Mouse (Mus musculus) hindbrain, embryonic 10.5 days (tissue): ENCODE data around the gene Slc44a4. TPM values are rescaled to one million over a fixed set of nuclear protein-coding genes. Genes with fewer than 3 reads are reported as not detected.
"Not testable (repeated sequence)": the region's sequence is repeated elsewhere in the genome, so short reads cannot be mapped to it uniquely, and the experiment has no call there.

Source experiments
- DNase-seq: peaks from one replicate; pipeline ENCODE4 v3.0.0-alpha.2; 2017; ENCODE audit warnings: low spot score
- H3K27ac ChIP-seq: fragments of 300-500 bp; sonication (generic); 2 replicates; pipeline ENCODE4 v1.5.1; 2016; ENCODE audit warnings: mild to moderate bottlenecking, moderate library complexity
- H3K27me3 ChIP-seq: fragments of 300-500 bp; sonication (generic); 2 replicates; pipeline ENCODE4 v1.6.1; 2016; ENCODE audit warnings: mild to moderate bottlenecking; ENCODE audit not compliant: poor library complexity, insufficient read depth, severe bottlenecking
- H3K36me3 ChIP-seq: fragments of 300-500 bp; sonication (generic); 2 replicates; pipeline ENCODE4 v1.6.1; 2016; ENCODE audit warnings: mild to moderate bottlenecking, moderate library complexity
- H3K4me1 ChIP-seq: fragments of 300-500 bp; sonication (generic); replicated peaks from 2 replicates; pipeline ENCODE4 v1.6.1; 2016; ENCODE audit warnings: mild to moderate bottlenecking
- H3K4me3 ChIP-seq: fragments of 300-500 bp; sonication (generic); 2 replicates; pipeline ENCODE4 v1.5.1; 2016; ENCODE audit warnings: mild to moderate bottlenecking, moderate library complexity
- H3K9me3 ChIP-seq: fragments of 300-500 bp; sonication (generic); 2 replicates; pipeline ENCODE4 v1.6.1; 2016; ENCODE audit warnings: mild to moderate bottlenecking, moderate library complexity
- WGBS: fragments of 180-500 bp; shearing (Covaris S2); methylation state at CpG from one replicate; pipeline ENCODE4 v1.1.7; 2016; 5-methylcytosine and 5-hydroxymethylcytosine counted together
- polyA plus RNA-seq: library from polyadenylated mRNA; unstranded; fragments of >200 nt; fragmentation: Nextera tagmentation; extraction: Ambion mirVana; gene quantifications from 2 replicates; pipeline ENCODE4 v1.2.1, GENCODE M21; 2016

The Slc44a4 gene
- polyA plus RNA-seq, 1 experiment from 2014 or later = not detected

- Histone ChIP-seq H3K4me3 (peak overlapping the region; percentile 99), H3K27me3 (no peaks in the 10 kb centered on the region), H3K4me1 (peaks cover 49% of the 10 kb centered on the region), H3K27ac (peak overlapping the region; percentile 99), H3K36me3 (peaks cover 19% of the 10 kb centered on the region), H3K9me3 (peaks cover 4% of the 10 kb centered on the region; the same call in 1 of the 2 replicates)
- no peak for DNase-seq
- 80% methylated on average over 12 of the region's 12 CpGs for WGBS
These were observed 21.0 kb upstream of the Slc44a4 start for GRCm38 (mm10) chr17:34893072-34893824.

DNA sequence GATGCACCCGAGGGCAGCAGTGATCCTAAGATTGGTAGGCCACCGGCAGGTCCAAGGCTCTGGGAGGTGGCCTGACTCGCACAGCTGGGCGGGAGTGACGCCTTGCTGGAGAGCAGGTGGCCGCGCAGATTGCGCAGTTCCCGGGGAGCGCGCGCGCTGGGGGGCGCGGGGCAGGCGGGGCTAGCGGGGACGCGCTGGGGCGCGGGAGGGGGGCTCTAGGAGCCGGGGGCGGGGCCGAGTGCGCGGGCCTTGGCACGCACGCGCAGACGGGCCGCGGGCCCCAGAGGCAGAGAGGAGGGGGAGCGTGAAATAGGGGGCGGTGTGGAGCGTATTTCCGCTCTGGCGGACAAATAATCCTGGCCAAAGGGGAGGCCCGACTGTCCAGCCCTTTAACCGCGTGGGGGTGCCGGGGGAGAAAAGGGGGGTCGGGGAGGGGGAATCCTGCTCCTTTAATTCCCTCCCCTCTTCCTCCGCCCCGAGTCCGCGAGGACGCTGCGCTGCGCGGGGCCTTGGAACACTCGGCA, 20.1 kb upstream of the Slc44a4 start:
- peak; percentile 96 for DNase-seq
- H3K9me3 ChIP-seq = peaks cover 4% of the 10 kb centered on the region; the same call in 1 of the 2 replicates
- H3K4me3 ChIP-seq = peak overlapping the region; percentile 99
- peaks cover 19% of the 10 kb centered on the region for H3K36me3 ChIP-seq
- peak overlapping the region; percentile 99 for H3K27ac ChIP-seq
- peaks cover 50% of the 10 kb centered on the region for H3K4me1 ChIP-seq
- WGBS = under 1% methylated on average over 45 of the region's 51 CpGs
- H3K27me3 ChIP-seq = no peaks in the 10 kb centered on the region

DNA sequence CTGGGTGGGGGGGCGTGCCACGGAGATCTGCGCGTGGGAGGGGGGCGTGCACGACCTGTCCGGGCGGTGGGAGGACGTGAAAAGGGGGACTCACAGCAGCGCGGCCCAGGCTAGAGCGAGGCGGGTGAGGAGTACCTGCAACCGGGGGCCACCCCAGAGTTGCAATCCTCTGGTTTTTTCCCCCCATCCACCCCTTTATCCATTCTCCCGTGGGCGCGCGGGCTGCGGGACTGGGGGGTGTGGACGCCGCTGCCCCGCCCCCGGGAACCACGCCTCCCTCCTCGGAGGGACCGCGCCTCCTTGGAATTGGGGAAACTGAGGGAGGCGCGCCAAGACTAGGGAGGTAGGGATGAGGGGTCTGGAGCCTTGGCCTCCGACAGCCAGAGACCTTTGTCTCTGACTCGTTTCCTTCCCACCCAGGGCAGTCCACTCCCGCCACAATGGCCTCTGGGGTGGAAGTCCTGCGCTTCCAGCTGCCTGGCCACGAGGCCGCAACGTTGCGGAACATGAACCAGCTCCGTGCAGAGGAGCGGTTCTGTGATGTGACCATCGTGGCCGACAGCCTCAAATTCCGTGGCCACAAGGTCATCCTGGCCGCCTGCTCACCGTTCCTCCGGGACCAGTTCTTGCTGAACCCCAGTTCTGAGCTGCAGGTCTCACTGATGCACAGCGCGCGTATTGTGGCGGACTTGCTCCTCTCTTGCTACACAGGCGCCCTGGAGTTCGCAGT, 19.3 kb upstream of the Slc44a4 start:
- H3K4me3 ChIP-seq = peak overlapping the region; percentile 99
- no peaks in the 10 kb centered on the region for H3K27me3 ChIP-seq
- H3K27ac ChIP-seq = peak overlapping the region; percentile 99
- WGBS = 8% methylated on average over 51 of the region's 51 CpGs
- peak; percentile 65 for DNase-seq
- H3K9me3 ChIP-seq = peaks cover 4% of the 10 kb centered on the region; the same call in 1 of the 2 replicates
- peaks cover 58% of the 10 kb centered on the region for H3K4me1 ChIP-seq
- H3K36me3 ChIP-seq = peaks cover 19% of the 10 kb centered on the region

GRCm38 (mm10) chr17:34895724-34896123, 18.5 kb upstream of the Slc44a4 start:
- H3K27ac ChIP-seq = peak overlapping the region; percentile 99
- peak overlapping the region; percentile 99 for H3K4me3 ChIP-seq
- DNase-seq = no peak
- H3K9me3 ChIP-seq = peaks cover 4% of the 10 kb centered on the region; the same call in 1 of the 2 replicates
- peaks cover 19% of the 10 kb centered on the region for H3K36me3 ChIP-seq
- H3K27me3 ChIP-seq = no peaks in the 10 kb centered on the region
- H3K4me1 ChIP-seq = peaks cover 64% of the 10 kb centered on the region
- 94% methylated on average over 15 of the region's 15 CpGs for WGBS

DNA sequence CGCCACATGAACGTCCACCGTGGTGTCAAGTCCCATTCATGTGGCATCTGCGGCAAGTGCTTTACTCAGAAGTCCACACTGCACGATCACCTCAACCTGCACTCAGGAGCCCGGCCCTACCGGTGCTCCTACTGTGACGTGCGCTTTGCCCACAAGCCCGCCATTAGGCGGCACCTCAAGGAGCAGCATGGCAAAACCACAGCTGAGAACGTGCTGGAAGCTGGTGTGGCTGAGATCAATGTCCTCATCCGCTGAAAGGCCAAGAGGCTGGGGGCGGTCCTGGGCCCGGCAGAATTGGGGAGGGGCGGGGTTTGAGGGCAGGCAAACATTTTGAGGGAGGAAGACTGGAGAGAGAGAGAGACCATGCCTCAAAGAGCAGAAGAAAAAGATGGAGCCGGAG, 17.9 kb upstream of the Slc44a4 start:
- Histone ChIP-seq H3K27ac (peak overlapping the region; percentile 99; the same call in 1 of the 2 replicates), H3K4me3 (peak overlapping the region; percentile 99), H3K9me3 (peaks cover 4% of the 10 kb centered on the region; the same call in 1 of the 2 replicates), H3K4me1 (peaks cover 64% of the 10 kb centered on the region), H3K27me3 (no peaks in the 10 kb centered on the region), H3K36me3 (peaks cover 25% of the 10 kb centered on the region)
- WGBS = 90% methylated on average over 17 of the region's 17 CpGs
- no peak for DNase-seq

GRCm38 (mm10) chr17:34897373-34898159, 16.7 kb upstream of the Slc44a4 start:
- H3K4me3 ChIP-seq = peak overlapping the region; percentile 99
- peaks cover 4% of the 10 kb centered on the region; the same call in 1 of the 2 replicates for H3K9me3 ChIP-seq
- peaks cover 64% of the 10 kb centered on the region for H3K4me1 ChIP-seq
- no peaks in the 10 kb centered on the region for H3K27me3 ChIP-seq
- H3K36me3 ChIP-seq = peaks cover 34% of the 10 kb centered on the region
- peak overlapping the region; percentile 100 for H3K27ac ChIP-seq
- 23% methylated on average over 10 of the region's 10 CpGs for WGBS
- no peak for DNase-seq

GRCm38 (mm10) chr17:34898160-34898586, 16.1 kb upstream of the Slc44a4 start, which contains the start of the genes C2 and Ehmt2:
Gene C2, minus strand, starts transcription at chr17:34898265.
Gene Ehmt2, plus strand, starts transcription at chr17:34898469.
- H3K27me3 ChIP-seq = no peaks in the 10 kb centered on the region
- peak within 1 kb of the TSS; percentile 100 for H3K27ac ChIP-seq
- peak within 1 kb of the TSS; percentile 99 for H3K4me3 ChIP-seq
- peaks cover 40% of the 10 kb centered on the region for H3K36me3 ChIP-seq
- peak; percentile 86 for DNase-seq
- WGBS = 0% methylated on average over 38 of the region's 44 CpGs
- H3K4me1 ChIP-seq = peaks cover 64% of the 10 kb centered on the region
- peaks cover 4% of the 10 kb centered on the region; the same call in 1 of the 2 replicates for H3K9me3 ChIP-seq

DNA sequence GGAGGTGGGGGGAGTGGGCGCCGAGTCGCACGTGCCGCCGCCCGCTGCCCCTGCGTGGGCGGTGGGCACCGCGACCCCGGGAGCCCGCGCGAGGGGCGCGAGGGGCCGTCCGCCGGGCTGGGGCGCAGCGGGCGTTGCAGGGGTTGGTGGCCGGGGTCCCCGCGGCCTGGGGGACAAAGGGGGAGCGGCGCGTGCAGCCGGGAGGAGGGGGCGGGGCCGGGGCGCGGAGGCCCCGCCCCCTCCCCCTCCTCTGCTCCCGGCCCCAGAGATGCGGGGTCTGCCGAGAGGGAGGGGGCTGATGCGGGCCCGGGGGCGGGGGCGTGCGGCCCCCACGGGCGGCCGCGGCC, 15.6 kb upstream of the Slc44a4 start:
- DNase-seq = peak; percentile 59
- peaks cover 60% of the 10 kb centered on the region for H3K4me1 ChIP-seq
- H3K27me3 ChIP-seq = no peaks in the 10 kb centered on the region
- H3K27ac ChIP-seq = peak overlapping the region; percentile 100
- H3K4me3 ChIP-seq = peak overlapping the region; percentile 99
- H3K9me3 ChIP-seq = peaks cover 4% of the 10 kb centered on the region; the same call in 1 of the 2 replicates
- under 1% methylated on average over 32 of the region's 47 CpGs for WGBS
- H3K36me3 ChIP-seq = peaks cover 45% of the 10 kb centered on the region

- Histone ChIP-seq H3K27me3 (no peaks in the 10 kb centered on the region), H3K9me3 (peaks cover 4% of the 10 kb centered on the region; the same call in 1 of the 2 replicates), H3K27ac (peak overlapping the region; percentile 100), H3K4me1 (peaks cover 55% of the 10 kb centered on the region), H3K36me3 (peaks cover 51% of the 10 kb centered on the region), H3K4me3 (peak overlapping the region; percentile 99)
- WGBS = under 1% methylated on average over 43 of the region's 45 CpGs
- DNase-seq = peak; percentile 59
These were observed 15.0 kb upstream of the Slc44a4 start for GRCm38 (mm10) chr17:34899053-34899889.

DNA sequence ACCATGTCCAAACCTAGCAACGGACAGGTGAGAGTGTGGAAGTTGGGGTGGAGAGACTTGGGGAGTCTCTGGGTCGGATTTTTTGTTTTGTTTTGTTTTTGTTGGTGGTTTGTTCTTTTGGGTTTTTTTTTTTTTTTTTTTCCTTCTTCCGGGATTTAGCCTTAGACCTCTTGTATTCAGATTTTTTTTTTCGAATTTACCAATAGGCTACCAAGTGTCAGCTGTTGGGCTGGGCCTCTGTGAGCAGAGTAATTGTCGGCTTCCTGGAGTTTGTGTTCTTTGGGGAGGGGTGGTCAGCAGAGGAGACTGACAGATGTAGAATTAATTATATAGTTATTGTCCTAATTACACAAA, 14.4 kb upstream of the Slc44a4 start:
- Histone ChIP-seq H3K27ac (peak overlapping the region; percentile 100), H3K4me3 (peak overlapping the region; percentile 99), H3K27me3 (no peaks in the 10 kb centered on the region), H3K9me3 (peaks cover 4% of the 10 kb centered on the region; the same call in 1 of the 2 replicates), H3K36me3 (peaks cover 57% of the 10 kb centered on the region), H3K4me1 (peaks cover 49% of the 10 kb centered on the region)
- 6% methylated on average over 5 of the region's 5 CpGs for WGBS
- DNase-seq = no peak

DNA sequence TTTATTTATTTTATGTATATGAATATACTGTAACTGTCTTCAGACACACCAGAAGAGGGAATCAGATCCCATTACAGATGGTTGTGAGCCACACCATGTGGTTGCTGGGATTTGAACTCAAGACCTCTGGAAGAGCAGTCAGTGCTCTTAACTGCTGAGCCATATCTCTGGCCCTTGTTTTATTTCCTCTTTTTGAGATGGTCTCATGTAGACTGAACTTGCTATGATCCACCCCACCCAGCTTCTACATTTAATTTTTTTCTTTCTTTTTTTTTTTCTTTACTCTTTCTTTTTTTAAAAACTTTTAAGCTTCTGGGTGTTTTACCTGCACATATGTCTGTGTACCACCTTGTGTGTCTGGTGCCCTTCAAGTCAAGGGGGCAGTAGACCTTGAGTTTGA, 13.4 kb upstream of the Slc44a4 start:
- H3K27ac ChIP-seq, H3K27me3 ChIP-seq, H3K9me3 ChIP-seq, H3K4me3 ChIP-seq, DNase-seq: not testable (repeated sequence)
- peaks cover 39% of the 10 kb centered on the region for H3K4me1 ChIP-seq
- H3K36me3 ChIP-seq = peaks cover 60% of the 10 kb centered on the region
